Mouse (Mus musculus): ENCODE results near the gene Gm17482. TPM values are rescaled to one million over a fixed set of nuclear protein-coding genes. Genes with fewer than 3 reads are reported as not detected.

Gene Gm17482
- polyA plus RNA-seq, 1 experiment = not detected

GRCm38 (mm10) chr6:115241131-115241699 is 14.1 kb downstream of the Gm17482 start:
- no peak overlapping the region for H3K27ac ChIP-seq (ENCODE audit: insufficient read depth, low read depth, low read length)
- H3K4me3 ChIP-seq (ENCODE audit: insufficient read depth, low read depth, low read length) = no peak overlapping the region
- peaks cover 14% of the 10 kb centered on the region for H3K4me1 ChIP-seq (ENCODE audit: control insufficient read depth, insufficient read depth, low read length)
- WGBS = 56% methylated on average over 3 of the region's 3 CpGs
- TF ChIP-seq CTCF (IDR thresholded peaks at IDR 0.05; ENCODE audit: insufficient read depth, low read depth, low read length) (no peak), POLR2A (IDR thresholded peaks at IDR 0.05; ENCODE audit: insufficient read depth, low read depth, low read length) (no peak)

GRCm38 (mm10) chr6:115241939-115242338 is 14.8 kb downstream of the Gm17482 start:
- no peak overlapping the region for H3K4me3 ChIP-seq (ENCODE audit: insufficient read depth, low read depth, low read length)
- peaks cover 15% of the 10 kb centered on the region for H3K4me1 ChIP-seq (ENCODE audit: control insufficient read depth, insufficient read depth, low read length)
- no peak for TF ChIP-seq CTCF (IDR thresholded peaks at IDR 0.05; ENCODE audit: insufficient read depth, low read depth, low read length)
- no peak for TF ChIP-seq POLR2A (IDR thresholded peaks at IDR 0.05; ENCODE audit: insufficient read depth, low read depth, low read length)
- 54% methylated on average over 3 of the region's 3 CpGs for WGBS
- H3K27ac ChIP-seq (ENCODE audit: insufficient read depth, low read depth, low read length) = no peak overlapping the region

- TF ChIP-seq POLR2A (IDR thresholded peaks at IDR 0.05; ENCODE audit: insufficient read depth, low read depth, low read length) = no peak
- no peak for TF ChIP-seq CTCF (IDR thresholded peaks at IDR 0.05; ENCODE audit: insufficient read depth, low read depth, low read length)
- WGBS = 67% methylated on average over 2 of the region's 2 CpGs
- Histone ChIP-seq H3K4me3 (ENCODE audit: insufficient read depth, low read depth, low read length) (no peak overlapping the region), H3K27ac (ENCODE audit: insufficient read depth, low read depth, low read length) (no peak overlapping the region), H3K4me1 (ENCODE audit: control insufficient read depth, insufficient read depth, low read length) (peaks cover 10% of the 10 kb centered on the region)
These were observed 17.1 kb downstream of the Gm17482 start for GRCm38 (mm10) chr6:115244222-115244621.

GRCm38 (mm10) chr6:115245500-115246058 is 18.4 kb downstream of the Gm17482 start:
- no peak overlapping the region for H3K27ac ChIP-seq (ENCODE audit: insufficient read depth, low read depth, low read length)
- peaks cover 8% of the 10 kb centered on the region for H3K4me1 ChIP-seq (ENCODE audit: control insufficient read depth, insufficient read depth, low read length)
- H3K4me3 ChIP-seq (ENCODE audit: insufficient read depth, low read depth, low read length) = no peak overlapping the region
- TF ChIP-seq CTCF (IDR thresholded peaks at IDR 0.05; ENCODE audit: insufficient read depth, low read depth, low read length) (no peak), POLR2A (IDR thresholded peaks at IDR 0.05; ENCODE audit: insufficient read depth, low read depth, low read length) (no peak)
- 83% methylated on average over 3 of the region's 3 CpGs for WGBS

GRCm38 (mm10) chr6:115251531-115251985 is 24.4 kb downstream of the Gm17482 start:
- 10% methylated on average over 13 of the region's 13 CpGs for WGBS
- TF ChIP-seq CTCF (IDR thresholded peaks at IDR 0.05; ENCODE audit: insufficient read depth, low read depth, low read length) (no peak), POLR2A (IDR thresholded peaks at IDR 0.05; ENCODE audit: insufficient read depth, low read depth, low read length) (no peak)
- Histone ChIP-seq H3K27ac (ENCODE audit: insufficient read depth, low read depth, low read length) (peak overlapping the region; percentile 72), H3K4me3 (ENCODE audit: insufficient read depth, low read depth, low read length) (peak overlapping the region; percentile 10; the same call in 1 of the 2 replicates), H3K4me1 (ENCODE audit: control insufficient read depth, insufficient read depth, low read length) (peaks cover 8% of the 10 kb centered on the region)

- 25% methylated on average over 9 of the region's 10 CpGs for WGBS
- Histone ChIP-seq H3K4me1 (ENCODE audit: control insufficient read depth, insufficient read depth, low read length) (peaks cover 8% of the 10 kb centered on the region), H3K27ac (ENCODE audit: insufficient read depth, low read depth, low read length) (peak within 1 kb of the TSS; percentile 72), H3K4me3 (ENCODE audit: insufficient read depth, low read depth, low read length) (peak within 1 kb of the TSS; percentile 10; the same call in 1 of the 2 replicates)
- no peak for TF ChIP-seq POLR2A (IDR thresholded peaks at IDR 0.05; ENCODE audit: insufficient read depth, low read depth, low read length)
- no peak for TF ChIP-seq CTCF (IDR thresholded peaks at IDR 0.05; ENCODE audit: insufficient read depth, low read depth, low read length)
These were observed 25.1 kb downstream of the Gm17482 start, which contains the start of gene Timp4 for GRCm38 (mm10) chr6:115252099-115252873. Gene Timp4 (minus strand): TSS chr6:115252205.

- TF ChIP-seq POLR2A (IDR thresholded peaks at IDR 0.05; ENCODE audit: insufficient read depth, low read depth, low read length) = no peak
- no peak for TF ChIP-seq CTCF (IDR thresholded peaks at IDR 0.05; ENCODE audit: insufficient read depth, low read depth, low read length)
- no peak overlapping the region for H3K27ac ChIP-seq (ENCODE audit: insufficient read depth, low read depth, low read length)
- 81% methylated on average over 3 of the region's 3 CpGs for WGBS
- peaks cover 11% of the 10 kb centered on the region for H3K4me1 ChIP-seq (ENCODE audit: control insufficient read depth, insufficient read depth, low read length)
- H3K4me3 ChIP-seq (ENCODE audit: insufficient read depth, low read depth, low read length) = no peak overlapping the region
These were observed 28.0 kb downstream of the Gm17482 start for GRCm38 (mm10) chr6:115255171-115255570.

GRCm38 (mm10) chr6:115260507-115260906 is 33.4 kb downstream of the Gm17482 start:
- Histone ChIP-seq H3K4me1 (ENCODE audit: control insufficient read depth, insufficient read depth, low read length) (peaks cover 3% of the 10 kb centered on the region; the same call in 1 of the 2 replicates), H3K27ac (ENCODE audit: insufficient read depth, low read depth, low read length) (no peak overlapping the region), H3K4me3 (ENCODE audit: insufficient read depth, low read depth, low read length) (no peak overlapping the region)
- WGBS = 88% methylated on average over 3 of the region's 3 CpGs
- no peak for TF ChIP-seq CTCF (IDR thresholded peaks at IDR 0.05; ENCODE audit: insufficient read depth, low read depth, low read length)
- TF ChIP-seq POLR2A (IDR thresholded peaks at IDR 0.05; ENCODE audit: insufficient read depth, low read depth, low read length) = no peak

GRCm38 (mm10) chr6:115266791-115267190 is 39.6 kb downstream of the Gm17482 start:
- Histone ChIP-seq H3K4me1 (ENCODE audit: control insufficient read depth, insufficient read depth, low read length) (peaks cover 8% of the 10 kb centered on the region), H3K4me3 (ENCODE audit: insufficient read depth, low read depth, low read length) (no peak overlapping the region), H3K27ac (ENCODE audit: insufficient read depth, low read depth, low read length) (no peak overlapping the region)
- no peak for TF ChIP-seq CTCF (IDR thresholded peaks at IDR 0.05; ENCODE audit: insufficient read depth, low read depth, low read length)
- TF ChIP-seq POLR2A (IDR thresholded peaks at IDR 0.05; ENCODE audit: insufficient read depth, low read depth, low read length) = no peak
- 79% methylated on average over 5 of the region's 5 CpGs for WGBS
